Mouse (Mus musculus): ENCODE results near the gene Ech1. TPM values are rescaled to one million over a fixed set of nuclear protein-coding genes. Genes with fewer than 3 reads are reported as not detected.

The Ech1 gene
- total RNA-seq, 4 experiments from 2014 or later = 64.2 to 77.6 (median 67.7) TPM

- no peak for DNase-seq (ENCODE audit: low spot score in 2 of 2)
Measured at GRCm38 (mm10) chr7:28802846-28803588, 22.0 kb upstream of the Ech1 start.

- no peak for DNase-seq (ENCODE audit: low spot score in 2 of 2)
Measured at GRCm38 (mm10) chr7:28803756-28804155, 21.3 kb upstream of the Ech1 start.

GRCm38 (mm10) chr7:28806869-28807268 lies 18.1 kb upstream of the Ech1 start:
- DNase-seq (ENCODE audit: low spot score in 2 of 2) = no peak

- DNase-seq (ENCODE audit: low spot score in 2 of 2) = no peak
Measured at GRCm38 (mm10) chr7:28807641-28808220, 17.3 kb upstream of the Ech1 start.

GRCm38 (mm10) chr7:28808221-28808941 lies 16.6 kb upstream of the Ech1 start, which contains the start of gene Hnrnpl:
Hnrnpl (plus strand) TSS chr7:28808541.
- DNase-seq (ENCODE audit: low spot score in 2 of 2) = no peak

GRCm38 (mm10) chr7:28808957-28809393 lies 16.0 kb upstream of the Ech1 start:
- DNase-seq (ENCODE audit: low spot score in 2 of 2) = peak; percentile 91 to 94

- peak in 1 of 2 experiments; percentile 57 for DNase-seq (ENCODE audit: low spot score in 2 of 2)
Measured at GRCm38 (mm10) chr7:28809401-28810089, 15.5 kb upstream of the Ech1 start.

- DNase-seq (ENCODE audit: low spot score in 2 of 2) = peak; percentile 99
Measured at GRCm38 (mm10) chr7:28810107-28811066, 14.6 kb upstream of the Ech1 start.

GRCm38 (mm10) chr7:28811228-28811627 lies 13.8 kb upstream of the Ech1 start:
- DNase-seq (ENCODE audit: low spot score in 2 of 2) = peak; percentile 79 to 85

- DNase-seq (ENCODE audit: low spot score in 2 of 2) = no peak
Measured at GRCm38 (mm10) chr7:28811640-28812275, 13.3 kb upstream of the Ech1 start.

GRCm38 (mm10) chr7:28812436-28812835 lies 12.6 kb upstream of the Ech1 start:
- no peak for DNase-seq (ENCODE audit: low spot score in 2 of 2)

- DNase-seq (ENCODE audit: low spot score in 2 of 2) = no peak
Measured at GRCm38 (mm10) chr7:28812949-28813348, 12.1 kb upstream of the Ech1 start.

GRCm38 (mm10) chr7:28814306-28815034 lies 10.5 kb upstream of the Ech1 start:
- DNase-seq (ENCODE audit: low spot score in 2 of 2) = no peak

GRCm38 (mm10) chr7:28815230-28815629 lies 9.8 kb upstream of the Ech1 start:
- DNase-seq (ENCODE audit: low spot score in 2 of 2) = no peak

- no peak for DNase-seq (ENCODE audit: low spot score in 2 of 2)
Measured at GRCm38 (mm10) chr7:28816201-28816600, 8.8 kb upstream of the Ech1 start.

- DNase-seq (ENCODE audit: low spot score in 2 of 2) = no peak
Measured at GRCm38 (mm10) chr7:28816920-28817319, 8.1 kb upstream of the Ech1 start.

- DNase-seq (ENCODE audit: low spot score in 2 of 2) = no peak
Measured at GRCm38 (mm10) chr7:28817524-28817923, 7.5 kb upstream of the Ech1 start.

GRCm38 (mm10) chr7:28817957-28818356 lies 7.1 kb upstream of the Ech1 start:
- no peak for DNase-seq (ENCODE audit: low spot score in 2 of 2)

- DNase-seq (ENCODE audit: low spot score in 2 of 2) = no peak
Measured at GRCm38 (mm10) chr7:28818436-28818835, 6.6 kb upstream of the Ech1 start.

All from layer of hippocampus, adult 8-10 months (tissue).